Mouse (Mus musculus): Measurements from ENCODE around the gene Tle4.

Gene Tle4

GRCm38 (mm10) chr19:14590154-14590553 is 7.7 kb downstream of the Tle4 start:
- no peak for DNase-seq (ENCODE audit: low spot score)

GRCm38 (mm10) chr19:14588221-14589123 is 9.4 kb downstream of the Tle4 start:
- no peak for DNase-seq (ENCODE audit: low spot score)

GRCm38 (mm10) chr19:14586171-14586570 is 11.7 kb downstream of the Tle4 start:
- no peak for DNase-seq (ENCODE audit: low spot score)

GRCm38 (mm10) chr19:14585731-14586130 is 12.1 kb downstream of the Tle4 start:
- DNase-seq (ENCODE audit: low spot score): no peak

GRCm38 (mm10) chr19:14585235-14585634 is 12.6 kb downstream of the Tle4 start:
- no peak for DNase-seq (ENCODE audit: low spot score)

GRCm38 (mm10) chr19:14578698-14579097 is 19.2 kb downstream of the Tle4 start:
- DNase-seq (ENCODE audit: low spot score): no peak

GRCm38 (mm10) chr19:14578016-14578415 is 19.8 kb downstream of the Tle4 start:
- DNase-seq (ENCODE audit: low spot score): no peak

GRCm38 (mm10) chr19:14576311-14576710 is 21.5 kb downstream of the Tle4 start:
- DNase-seq (ENCODE audit: low spot score): no peak

- no peak for DNase-seq (ENCODE audit: low spot score)
Observed at GRCm38 (mm10) chr19:14568879-14569278, 29.0 kb downstream of the Tle4 start.

- no peak for DNase-seq (ENCODE audit: low spot score)
Observed at GRCm38 (mm10) chr19:14567081-14567480, 30.8 kb downstream of the Tle4 start.

- DNase-seq (ENCODE audit: low spot score): no peak
Observed at GRCm38 (mm10) chr19:14566564-14567021, 31.3 kb downstream of the Tle4 start.

GRCm38 (mm10) chr19:14565424-14566069 is 32.3 kb downstream of the Tle4 start:
- DNase-seq (ENCODE audit: low spot score): no peak

- DNase-seq (ENCODE audit: low spot score): no peak
Observed at GRCm38 (mm10) chr19:14563273-14563959, 34.4 kb downstream of the Tle4 start.

GRCm38 (mm10) chr19:14547871-14548270 is 50.0 kb downstream of the Tle4 start:
- no peak for DNase-seq (ENCODE audit: low spot score)

- no peak for DNase-seq (ENCODE audit: low spot score)
Observed at GRCm38 (mm10) chr19:14547133-14547842, 50.6 kb downstream of the Tle4 start.

GRCm38 (mm10) chr19:14545485-14545884 is 52.4 kb downstream of the Tle4 start:
- no peak for DNase-seq (ENCODE audit: low spot score)

- no peak for DNase-seq (ENCODE audit: low spot score)
Observed at GRCm38 (mm10) chr19:14543305-14543704, 54.5 kb downstream of the Tle4 start.

GRCm38 (mm10) chr19:14540678-14541077 is 57.2 kb downstream of the Tle4 start:
- DNase-seq (ENCODE audit: low spot score): no peak

- DNase-seq (ENCODE audit: low spot score): no peak
Observed at GRCm38 (mm10) chr19:14536676-14537075, 61.2 kb downstream of the Tle4 start.

- no peak for DNase-seq (ENCODE audit: low spot score)
Observed at GRCm38 (mm10) chr19:14534447-14534846, 63.4 kb downstream of the Tle4 start.

- DNase-seq (ENCODE audit: low spot score): no peak
Observed at GRCm38 (mm10) chr19:14532861-14533260, 65.0 kb downstream of the Tle4 start.

Measured in testis, postnatal 10 days (tissue).